Mouse (Mus musculus) hindbrain, embryonic 16.5 days (tissue): ENCODE results near the gene Trim13. TPM values are rescaled to one million over a fixed set of nuclear protein-coding genes. Genes with fewer than 3 reads are reported as not detected.
"Not testable (repeated sequence)": the region's sequence is repeated elsewhere in the genome, so short reads cannot be mapped to it uniquely, and the experiment has no call there.

Experiments
- ATAC-seq: fragments of 200-750 bp; cut with Nextera tagmentation; 2 replicates; pipeline ENCODE4 v1.8.0; 2017; ENCODE audit warnings: moderate TSS enrichment, moderate library complexity
- H3K27ac ChIP-seq: fragments of 300-500 bp; sonication (generic); 2 replicates; pipeline ENCODE4 v1.5.1; 2014; ENCODE audit warnings: low read depth, mild to moderate bottlenecking, control low read depth, low read length, moderate library complexity
- H3K27me3 ChIP-seq: fragments of 300-500 bp; sonication (generic); replicated peaks from 2 replicates; pipeline ENCODE4 v1.6.1; 2014; ENCODE audit warnings: low read length; ENCODE audit not compliant: control insufficient read depth, insufficient read depth
- H3K36me3 ChIP-seq: fragments of 300-500 bp; sonication (generic); 2 replicates; pipeline ENCODE4 v1.6.1; 2014; ENCODE audit warnings: mild to moderate bottlenecking, low read length, moderate library complexity, mixed read lengths; ENCODE audit not compliant: control insufficient read depth, insufficient read depth
- H3K4me1 ChIP-seq: fragments of 300-500 bp; sonication (generic); 2 replicates; pipeline ENCODE4 v1.6.1; 2014; ENCODE audit warnings: low read depth, low read length; ENCODE audit not compliant: control insufficient read depth, insufficient read depth
- H3K4me2 ChIP-seq: fragments of 300-500 bp; sonication (generic); 2 replicates; pipeline ENCODE4 v1.6.1; 2014; ENCODE audit warnings: mild to moderate bottlenecking, low read length, control low read depth, moderate library complexity
- H3K4me3 ChIP-seq: fragments of 300-500 bp; sonication (generic); 2 replicates; pipeline ENCODE4 v1.5.1; 2014; ENCODE audit warnings: mild to moderate bottlenecking, low read length, control low read depth, moderate library complexity
- H3K9ac ChIP-seq: fragments of 300-500 bp; sonication (generic); 2 replicates; pipeline ENCODE4 v1.6.1; 2014; ENCODE audit warnings: low read depth, mild to moderate bottlenecking, control low read depth, low read length, moderate library complexity
- H3K9me3 ChIP-seq: fragments of 300-500 bp; sonication (generic); 2 replicates; pipeline ENCODE4 v1.6.1; 2014; ENCODE audit warnings: mild to moderate bottlenecking, low read length, moderate library complexity; ENCODE audit not compliant: control insufficient read depth
- WGBS: fragments of 180-500 bp; shearing (Covaris S2); extraction: QIAGEN DNeasy Blood & Tissue Kit; methylation state at CpG from one replicate; pipeline ENCODE4 v1.1.7; 2014; 5-methylcytosine and 5-hydroxymethylcytosine counted together
- polyA plus RNA-seq: library from polyadenylated mRNA; unstranded; fragments of >200 nt; fragmentation: Nextera tagmentation; extraction: Ambion mirVana; gene quantifications from 2 replicates; pipeline ENCODE4 v1.2.1, GENCODE M21; 2015

Gene Trim13
- polyA plus RNA-seq, 1 experiment from 2014 or later = 40.8 TPM

GRCm38 (mm10) chr14:61604081-61604480 lies 6.0 kb downstream of the Trim13 start:
- Histone ChIP-seq H3K9ac (no peak overlapping the region), H3K4me1 (peaks cover 13% of the 10 kb centered on the region), H3K4me3 (no peak overlapping the region), H3K27me3 (no peaks in the 10 kb centered on the region), H3K4me2 (no peak overlapping the region), H3K9me3 (no peaks in the 10 kb centered on the region), H3K27ac (no peak overlapping the region), H3K36me3 (peaks cover 21% of the 10 kb centered on the region)
- ATAC-seq = no peak
- WGBS = 89% methylated on average over 3 of the region's 3 CpGs

GRCm38 (mm10) chr14:61606088-61606487 lies 8.0 kb downstream of the Trim13 start:
- not testable (repeated sequence) for H3K9me3 ChIP-seq, ATAC-seq, H3K4me1 ChIP-seq, H3K9ac ChIP-seq, H3K27me3 ChIP-seq, H3K4me2 ChIP-seq, H3K4me3 ChIP-seq, H3K27ac ChIP-seq
- H3K36me3 ChIP-seq = peaks cover 21% of the 10 kb centered on the region
- WGBS = 93% methylated on average over 2 of the region's 2 CpGs

GRCm38 (mm10) chr14:61607157-61607556 lies 9.1 kb downstream of the Trim13 start, which contains the start of gene Kcnrg:
Kcnrg (plus strand) TSS chr14:61607457.
- H3K9me3 ChIP-seq = no peaks in the 10 kb centered on the region
- WGBS = 87% methylated on average over 3 of the region's 3 CpGs
- H3K4me3 ChIP-seq = no peak within 1 kb of the TSS
- no peak within 1 kb of the TSS for H3K27ac ChIP-seq
- H3K4me1 ChIP-seq = no peaks in the 10 kb centered on the region
- H3K36me3 ChIP-seq = peaks cover 22% of the 10 kb centered on the region
- H3K27me3 ChIP-seq = no peaks in the 10 kb centered on the region
- no peak within 1 kb of the TSS for H3K9ac ChIP-seq
- no peak for ATAC-seq
- no peak within 1 kb of the TSS for H3K4me2 ChIP-seq

GRCm38 (mm10) chr14:61611766-61612165 lies 13.7 kb downstream of the Trim13 start:
- Histone ChIP-seq H3K36me3 (peaks cover 8% of the 10 kb centered on the region), H3K27ac (no peak overlapping the region), H3K4me2 (no peak overlapping the region), H3K4me3 (no peak overlapping the region), H3K27me3 (no peaks in the 10 kb centered on the region), H3K9me3 (no peaks in the 10 kb centered on the region; the same call in 1 of the 2 replicates), H3K4me1 (no peaks in the 10 kb centered on the region), H3K9ac (no peak overlapping the region)
- 92% methylated on average over 5 of the region's 5 CpGs for WGBS
- ATAC-seq = no peak

GRCm38 (mm10) chr14:61613319-61613718 lies 15.3 kb downstream of the Trim13 start:
- Histone ChIP-seq H3K27ac (no peak overlapping the region), H3K9ac (no peak overlapping the region), H3K36me3 (peaks cover 5% of the 10 kb centered on the region; the same call in 1 of the 2 replicates), H3K27me3 (no peaks in the 10 kb centered on the region), H3K4me2 (no peak overlapping the region), H3K4me3 (no peak overlapping the region), H3K9me3 (no peaks in the 10 kb centered on the region; the same call in 1 of the 2 replicates), H3K4me1 (no peaks in the 10 kb centered on the region)
- no peak for ATAC-seq
- 94% methylated on average over 2 of the region's 2 CpGs for WGBS

GRCm38 (mm10) chr14:61620371-61620770 lies 22.3 kb downstream of the Trim13 start:
- no peaks in the 10 kb centered on the region; the same call in 1 of the 2 replicates for H3K36me3 ChIP-seq
- no peak overlapping the region for H3K9ac ChIP-seq
- H3K4me1 ChIP-seq = no peaks in the 10 kb centered on the region
- no peaks in the 10 kb centered on the region for H3K9me3 ChIP-seq
- WGBS = 91% methylated on average over 2 of the region's 2 CpGs
- no peak overlapping the region for H3K27ac ChIP-seq
- no peak for ATAC-seq
- H3K4me2 ChIP-seq = no peak overlapping the region
- H3K27me3 ChIP-seq = no peaks in the 10 kb centered on the region
- no peak overlapping the region for H3K4me3 ChIP-seq

GRCm38 (mm10) chr14:61635969-61636368 lies 37.9 kb downstream of the Trim13 start:
- Histone ChIP-seq H3K27ac (no peak overlapping the region), H3K4me3 (no peak overlapping the region), H3K36me3 (no peaks in the 10 kb centered on the region), H3K9me3 (no peaks in the 10 kb centered on the region), H3K27me3 (no peaks in the 10 kb centered on the region), H3K9ac (no peak overlapping the region), H3K4me1 (no peaks in the 10 kb centered on the region), H3K4me2 (no peak overlapping the region)
- no peak for ATAC-seq

GRCm38 (mm10) chr14:61642668-61643067 lies 44.6 kb downstream of the Trim13 start:
- no peaks in the 10 kb centered on the region for H3K36me3 ChIP-seq
- 70% methylated on average over 1 of the region's 1 CpGs for WGBS
- ATAC-seq = no peak
- H3K4me2 ChIP-seq = no peak overlapping the region
- H3K27me3 ChIP-seq = no peaks in the 10 kb centered on the region
- no peak overlapping the region for H3K4me3 ChIP-seq
- H3K27ac ChIP-seq = no peak overlapping the region
- H3K9ac ChIP-seq = no peak overlapping the region
- no peaks in the 10 kb centered on the region for H3K4me1 ChIP-seq
- H3K9me3 ChIP-seq = no peaks in the 10 kb centered on the region

GRCm38 (mm10) chr14:61645547-61645946 lies 47.5 kb downstream of the Trim13 start:
- 40% methylated on average over 1 of the region's 1 CpGs for WGBS
- Histone ChIP-seq H3K27ac (no peak overlapping the region), H3K27me3 (no peaks in the 10 kb centered on the region), H3K4me3 (no peak overlapping the region), H3K4me2 (no peak overlapping the region), H3K36me3 (no peaks in the 10 kb centered on the region), H3K9me3 (no peaks in the 10 kb centered on the region), H3K9ac (no peak overlapping the region), H3K4me1 (no peaks in the 10 kb centered on the region)
- no peak for ATAC-seq
